24 mouse cellular contexts compared by ENCODE assay signal in the genomic region with DNA sequence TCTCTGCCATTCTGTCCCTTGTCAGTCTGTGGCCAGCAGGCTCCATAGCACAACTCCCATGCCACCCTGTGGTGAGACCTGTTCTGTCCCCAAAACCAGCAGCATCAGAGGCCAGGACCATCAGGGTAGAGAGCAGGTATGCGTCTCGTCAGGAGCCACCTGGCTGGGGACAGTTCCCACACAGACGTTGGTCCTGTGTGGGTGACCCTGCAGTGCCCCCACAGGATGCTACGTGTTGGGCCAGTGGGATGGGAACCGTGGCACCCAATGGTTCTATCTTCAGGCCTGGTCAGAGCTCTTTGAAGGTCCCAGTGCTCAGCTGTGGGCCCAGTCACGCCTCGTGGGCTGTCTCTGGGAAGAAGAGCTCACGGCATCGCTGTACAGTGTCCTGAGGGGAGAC. TPM values are rescaled to one million over a fixed set of nuclear protein-coding genes. Genes with fewer than 3 reads are reported as not detected.
DNase-seq lines count a peak whose midpoint lies in the region; ATAC-seq and TF ChIP-seq lines count a peak whose summit lies in the region.
"Had no signal": no experiment of that assay in that cellular context is flagged by ENCODE, and none has a peak within 500 bp of the region (broad histone marks: within the 10 kb centered on the region; RNA-seq: fewer than 3 reads in every experiment).

No protein-coding gene starts in this region.

- H3K4me1 ChIP-seq in intestine, postnatal 0 days (replicated peaks; ENCODE audit: control insufficient read depth, insufficient read depth, low read length): no peaks in the 10 kb centered on the region
- no peaks in the 10 kb centered on the region for H3K4me1 ChIP-seq in intestine, embryonic 15.5 days (replicated peaks)
- H3K4me1 ChIP-seq in lung, embryonic 16.5 days (replicated peaks; ENCODE audit: control insufficient read depth, insufficient read depth, low read length): no peaks in the 10 kb centered on the region
- no peaks in the 10 kb centered on the region for H3K4me1 ChIP-seq in lung, postnatal 0 days (ENCODE audit: insufficient read depth, low read depth, low read length)
- H3K4me1 ChIP-seq: hindbrain, embryonic 15.5 days had no signal

- no peaks in the 10 kb centered on the region for H3K27me3 ChIP-seq in intestine, postnatal 0 days (replicated peaks; ENCODE audit: control insufficient read depth, insufficient read depth, low read length)
- H3K27me3 ChIP-seq in intestine, embryonic 15.5 days (replicated peaks): no peaks in the 10 kb centered on the region
- H3K27me3 ChIP-seq in lung, embryonic 16.5 days (ENCODE audit: control insufficient read depth, insufficient read depth, low read depth, low read length): no peaks in the 10 kb centered on the region
- no peaks in the 10 kb centered on the region for H3K27me3 ChIP-seq in lung, postnatal 0 days (replicated peaks; ENCODE audit: insufficient read depth, low read length)
- H3K27me3 ChIP-seq: hindbrain, embryonic 15.5 days had no signal

- H3K9me3 ChIP-seq in intestine, postnatal 0 days (ENCODE audit: control insufficient read depth): no peaks in the 10 kb centered on the region
- no peaks in the 10 kb centered on the region for H3K9me3 ChIP-seq in intestine, embryonic 15.5 days
- H3K9me3 ChIP-seq in lung, embryonic 16.5 days (ENCODE audit: control insufficient read depth, low read length): no peaks in the 10 kb centered on the region
- no peaks in the 10 kb centered on the region for H3K9me3 ChIP-seq in lung, postnatal 0 days (ENCODE audit: low read length)
- H3K9me3 ChIP-seq: embryonic facial prominence, embryonic 10.5 days; G1E; hindbrain, embryonic 15.5 days had no signal

- H3K9ac ChIP-seq in intestine, postnatal 0 days (ENCODE audit: low read depth, low read length): no peak overlapping the region
- no peak overlapping the region for H3K9ac ChIP-seq in intestine, embryonic 15.5 days
- H3K9ac ChIP-seq in lung, embryonic 16.5 days (ENCODE audit: low read length): no peak overlapping the region
- no peak overlapping the region for H3K9ac ChIP-seq in lung, postnatal 0 days (replicated peaks; ENCODE audit: low read depth)
- H3K9ac ChIP-seq: hindbrain, embryonic 15.5 days had no signal

- no peak for ATAC-seq in intestine, postnatal 0 days
- no peak for ATAC-seq in intestine, embryonic 15.5 days
- 0 out of 2 replicates have a peak, but pooled peaks have one; percentile 15 for ATAC-seq in lung, embryonic 16.5 days (ENCODE audit: low read depth)
- ATAC-seq in lung, postnatal 0 days: no peak
- ATAC-seq: CD4-positive, CD25-positive, alpha-beta regulatory T cell, adult 4 months; forebrain, embryonic 14.5 days had no signal

- 86% methylated on average over 9 of the region's 9 CpGs for WGBS in intestine, postnatal 0 days
- 87% methylated on average over 9 of the region's 9 CpGs for WGBS in intestine, embryonic 15.5 days
- WGBS in lung, embryonic 16.5 days: 82% methylated on average over 9 of the region's 9 CpGs
- WGBS in lung, postnatal 0 days: 83% methylated on average over 9 of the region's 9 CpGs

- 0 out of 2 replicates have a peak, but pooled peaks cover 12% of the 10 kb centered on the region for H3K36me3 ChIP-seq in intestine, postnatal 0 days (ENCODE audit: control insufficient read depth, insufficient read depth)
- peaks cover 2% of the 10 kb centered on the region; the same call in 1 of the 2 replicates for H3K36me3 ChIP-seq in intestine, embryonic 15.5 days
- H3K36me3 ChIP-seq in lung, embryonic 16.5 days (ENCODE audit: control insufficient read depth, insufficient read depth, low read length): peaks cover 22% of the 10 kb centered on the region
- no peaks in the 10 kb centered on the region for H3K36me3 ChIP-seq in lung, postnatal 0 days (ENCODE audit: insufficient read depth, low read length)

- 0 out of 2 replicates have a peak, but pooled peaks have one; percentile 2 for TF ChIP-seq CTCF in intestine, postnatal 0 days (IDR thresholded peaks at IDR 0.05; ENCODE audit: low read depth)
- no peak for TF ChIP-seq CTCF in lung, postnatal 0 days (IDR thresholded peaks at IDR 0.05)

- no peak for TF ChIP-seq EP300 in lung, postnatal 0 days (IDR thresholded peaks at IDR 0.05)

- H3K4me2 ChIP-seq in intestine, postnatal 0 days (replicated peaks; ENCODE audit: low read depth): no peak overlapping the region
- no peak overlapping the region for H3K4me2 ChIP-seq in intestine, embryonic 15.5 days (replicated peaks)
- H3K4me2 ChIP-seq in lung, embryonic 16.5 days (ENCODE audit: low read depth, low read length): no peak overlapping the region
- H3K4me2 ChIP-seq in lung, postnatal 0 days (replicated peaks; ENCODE audit: low read depth, low read length): no peak overlapping the region
- H3K4me2 ChIP-seq: hindbrain, embryonic 15.5 days had no signal

- H3K4me3 ChIP-seq in intestine, postnatal 0 days (ENCODE audit: low read depth, low read length): no peak overlapping the region
- no peak overlapping the region for H3K4me3 ChIP-seq in intestine, embryonic 15.5 days (replicated peaks)
- no peak overlapping the region for H3K4me3 ChIP-seq in lung, embryonic 16.5 days (ENCODE audit: low read length)
- no peak overlapping the region for H3K4me3 ChIP-seq in lung, postnatal 0 days (ENCODE audit: low read depth, low read length)
- H3K4me3 ChIP-seq: embryonic facial prominence, embryonic 10.5 days; hindbrain, embryonic 15.5 days had no signal

- H3K27ac ChIP-seq in intestine, postnatal 0 days (ENCODE audit: low read depth, low read length): no peak overlapping the region
- no peak overlapping the region for H3K27ac ChIP-seq in intestine, embryonic 15.5 days
- no peak overlapping the region for H3K27ac ChIP-seq in lung, embryonic 16.5 days (ENCODE audit: low read length)
- no peak overlapping the region for H3K27ac ChIP-seq in lung, postnatal 0 days (ENCODE audit: low read length)
- H3K27ac ChIP-seq: embryonic facial prominence, embryonic 10.5 days; hindbrain, embryonic 15.5 days had no signal

- peak; percentile 25 for DNase-seq in cerebellum, adult 11-12 months
- DNase-seq in cerebellum, postnatal 25 days: no peak
- DNase-seq in heart, adult 11 months: peak; percentile 82
- no peak for DNase-seq in heart, adult 18-20 months
- no peak for DNase-seq in lung, postnatal 0 days (ENCODE audit: low spot score)
- DNase-seq: adrenal gland, adult 8-10 months; adrenal gland, postnatal 36 days; B cell, adult 2 months; cerebellum, adult 11 months; cerebellum, adult 9-10 months; gastrocnemius, postnatal 14 days; heart, postnatal 10 days had no signal

RNA-seq across cellular contexts. Expression of a gene that starts 9.6 kb away (rescaled TPM):
- 10 to 100 TPM; 24.7 to 31.4 TPM for total RNA-seq in heart, adult 18-20 months (2021)
- polyA plus RNA-seq in intestine, postnatal 0 days (2015; fragmentation: Nextera tagmentation; extraction: Ambion mirVana): 14.5 and 15.8 TPM in 2 replicates
- polyA plus RNA-seq in intestine, embryonic 15.5 days (2015; fragmentation: Nextera tagmentation; extraction: Ambion mirVana): 22.5 and 23.2 TPM in 2 replicates
- polyA plus RNA-seq in lung, embryonic 16.5 days (2015; fragmentation: Nextera tagmentation; extraction: Ambion mirVana): 37.7 and 41.7 TPM in 2 replicates
- polyA plus RNA-seq in lung, postnatal 0 days (2015; fragmentation: Nextera tagmentation; extraction: Ambion mirVana): 22.1 and 23.4 TPM in 2 replicates

RNA-seq across cellular contexts. Expression of a gene that starts 14.6 kb away (rescaled TPM):
- total RNA-seq in heart, adult 18-20 months (2021): 10 to 100 TPM; 54.7 to 62.7 TPM
- 4.4 and 4.9 TPM in 2 replicates for polyA plus RNA-seq in intestine, postnatal 0 days (2015; fragmentation: Nextera tagmentation; extraction: Ambion mirVana)
- polyA plus RNA-seq in intestine, embryonic 15.5 days (2015; fragmentation: Nextera tagmentation; extraction: Ambion mirVana): 11.7 and 12.9 TPM in 2 replicates
- polyA plus RNA-seq in lung, embryonic 16.5 days (2015; fragmentation: Nextera tagmentation; extraction: Ambion mirVana): 10.0 and 10.7 TPM in 2 replicates
- 3.8 TPM in 2 replicates for polyA plus RNA-seq in lung, postnatal 0 days (2015; fragmentation: Nextera tagmentation; extraction: Ambion mirVana)
- total RNA-seq: G1E; hematopoietic stem cell, adult 5-6 weeks had no signal
- polyA plus RNA-seq: CD4-positive, CD25-positive, alpha-beta regulatory T cell, adult 4 months; G1E had no signal

RNA-seq across cellular contexts. Expression of a gene that starts 25.1 kb away (rescaled TPM):
- 10 to 100 TPM in 1 of 2 experiments, 1 to 10 TPM in 1; 7.8 to 10.7 TPM for total RNA-seq in heart, adult 18-20 months (2021)
- polyA plus RNA-seq in intestine, postnatal 0 days (2015; fragmentation: Nextera tagmentation; extraction: Ambion mirVana): 114 and 123 TPM in 2 replicates
- 65.5 and 80.4 TPM in 2 replicates for polyA plus RNA-seq in intestine, embryonic 15.5 days (2015; fragmentation: Nextera tagmentation; extraction: Ambion mirVana)
- polyA plus RNA-seq in lung, embryonic 16.5 days (2015; fragmentation: Nextera tagmentation; extraction: Ambion mirVana): 64.5 and 65.1 TPM in 2 replicates
- 41.8 and 43.1 TPM in 2 replicates for polyA plus RNA-seq in lung, postnatal 0 days (2015; fragmentation: Nextera tagmentation; extraction: Ambion mirVana)

RNA-seq across cellular contexts. Expression of a gene that starts 29.2 kb away (rescaled TPM):
- not detected for total RNA-seq in heart, adult 18-20 months (2021)
- not detected in 2 replicates for polyA plus RNA-seq in intestine, postnatal 0 days (2015; fragmentation: Nextera tagmentation; extraction: Ambion mirVana)
- polyA plus RNA-seq in intestine, embryonic 15.5 days (2015; fragmentation: Nextera tagmentation; extraction: Ambion mirVana): not detected in 2 replicates
- not detected in 2 replicates for polyA plus RNA-seq in lung, embryonic 16.5 days (2015; fragmentation: Nextera tagmentation; extraction: Ambion mirVana)
- polyA plus RNA-seq in lung, postnatal 0 days (2015; fragmentation: Nextera tagmentation; extraction: Ambion mirVana): not detected in 2 replicates
- total RNA-seq: adrenal gland, adult 8-10 months; adrenal gland, postnatal 36 days; G1E; gastrocnemius, postnatal 14 days; heart, postnatal 10 days; hematopoietic stem cell, adult 5-6 weeks had no signal
- polyA plus RNA-seq: CD4-positive, CD25-positive, alpha-beta regulatory T cell, adult 4 months; embryonic facial prominence, embryonic 10.5 days; embryonic facial prominence, embryonic 14.5 days; forebrain, embryonic 14.5 days; G1E; heart, embryonic 14.5 days; hindbrain, embryonic 15.5 days; intestine, embryonic 14.5 days had no signal

RNA-seq across cellular contexts. Expression of a gene that starts 36.5 kb away (rescaled TPM):
- 10 to 100 TPM; 24.6 to 25.3 TPM for total RNA-seq in heart, adult 18-20 months (2021)
- 22.6 and 23.2 TPM in 2 replicates for polyA plus RNA-seq in intestine, postnatal 0 days (2015; fragmentation: Nextera tagmentation; extraction: Ambion mirVana)
- polyA plus RNA-seq in intestine, embryonic 15.5 days (2015; fragmentation: Nextera tagmentation; extraction: Ambion mirVana): 76.1 and 79.6 TPM in 2 replicates
- polyA plus RNA-seq in lung, embryonic 16.5 days (2015; fragmentation: Nextera tagmentation; extraction: Ambion mirVana): 72.0 and 77.0 TPM in 2 replicates
- polyA plus RNA-seq in lung, postnatal 0 days (2015; fragmentation: Nextera tagmentation; extraction: Ambion mirVana): 19.6 and 24.6 TPM in 2 replicates

Comparison
In these comparisons a context has a peak if more than half of its experiments do, and no peak if none do; other contexts are left out.
1. DNase-seq: peak in cerebellum, adult 11-12 months (single experiment) and heart, adult 11 months (single experiment); none in cerebellum, postnatal 25 days (0 of 2), heart, adult 18-20 months (0 of 2) and lung, postnatal 0 days (single experiment).